Mouse (Mus musculus): Measurements from ENCODE around the gene Tmem242.
"Not testable (repeated sequence)": the region's sequence is repeated elsewhere in the genome, so short reads cannot be mapped to it uniquely, and the experiment has no call there.

The Tmem242 gene

GRCm38 (mm10) chr17:5440159-5440971 lies at the start of gene Tmem242:
Tmem242 (minus strand) TSS chr17:5440259.
- peak; percentile 90 for DNase-seq (ENCODE audit: low spot score)

GRCm38 (mm10) chr17:5488156-5488555 lies 48.1 kb upstream of the Tmem242 start:
- DNase-seq (ENCODE audit: low spot score), result no peak

- DNase-seq (ENCODE audit: low spot score), result no peak
These were observed 44.6 kb upstream of the Tmem242 start for GRCm38 (mm10) chr17:5484663-5485062.

GRCm38 (mm10) chr17:5483456-5483855 lies 43.4 kb upstream of the Tmem242 start:
- no peak for DNase-seq (ENCODE audit: low spot score)

- no peak for DNase-seq (ENCODE audit: low spot score)
These were observed 36.1 kb upstream of the Tmem242 start for GRCm38 (mm10) chr17:5475960-5476725.

DNA sequence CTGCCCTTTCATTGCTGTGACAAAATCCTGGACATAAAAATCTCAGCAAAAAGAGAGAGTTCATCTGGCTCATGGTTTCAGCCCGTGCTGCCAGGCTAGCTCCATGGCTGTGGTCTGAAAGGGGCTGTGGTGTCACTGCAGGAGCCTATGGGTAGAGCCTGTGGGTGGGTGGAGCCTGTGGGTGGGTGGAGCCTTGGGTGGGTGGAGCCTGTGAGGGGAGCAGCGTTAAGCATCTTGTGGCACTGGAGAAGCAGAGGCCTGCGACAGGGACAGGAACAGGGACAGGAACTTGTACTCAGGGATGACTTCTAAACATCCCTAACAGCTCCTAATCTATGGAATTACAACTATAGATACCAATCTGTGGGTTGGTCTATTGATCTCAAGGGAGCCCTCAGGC lies 32.2 kb upstream of the Tmem242 start:
- no peak for DNase-seq (ENCODE audit: low spot score)

DNA sequence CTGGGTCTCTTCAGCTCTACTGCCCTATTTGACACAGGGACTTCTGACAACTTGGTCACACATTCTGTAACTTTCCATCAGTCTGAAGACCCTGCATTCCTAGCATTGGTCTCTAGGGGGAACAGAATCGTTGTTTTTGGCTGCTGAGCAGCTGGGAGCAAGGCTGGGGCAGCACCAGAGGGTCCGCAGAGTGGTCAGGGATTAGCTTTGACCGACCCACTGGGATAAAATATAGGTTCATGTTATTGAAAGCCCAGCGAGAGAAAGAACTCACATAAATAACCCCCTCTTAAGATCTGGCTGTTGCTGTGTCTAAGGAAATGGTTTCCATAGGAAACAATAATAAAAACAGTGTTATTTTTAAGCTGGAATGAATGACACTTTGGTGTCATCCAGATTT lies 27.1 kb upstream of the Tmem242 start:
- DNase-seq (ENCODE audit: low spot score), result no peak

DNA sequence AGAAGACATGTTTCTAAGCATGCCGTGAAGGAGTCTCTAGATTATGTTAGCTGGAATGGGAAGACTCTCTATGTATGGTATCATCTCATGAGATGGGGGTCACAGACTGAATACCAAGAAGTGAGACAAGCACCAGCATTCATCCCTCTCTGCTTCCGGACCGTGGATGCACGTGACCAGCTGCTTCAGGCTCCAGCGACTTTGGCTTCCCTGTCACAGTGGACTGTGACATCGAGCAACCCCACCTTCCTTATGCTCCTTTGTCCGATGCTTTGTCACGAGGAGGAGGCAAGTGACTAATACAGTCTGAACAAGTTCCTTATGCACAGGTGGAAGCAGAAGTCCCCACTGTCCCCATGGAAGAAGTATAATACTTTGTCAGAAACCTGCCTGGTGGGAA lies 26.7 kb upstream of the Tmem242 start:
- no peak for DNase-seq (ENCODE audit: low spot score)

- no peak for DNase-seq (ENCODE audit: low spot score)
These were observed 23.9 kb upstream of the Tmem242 start for GRCm38 (mm10) chr17:5463912-5464311.

- DNase-seq (ENCODE audit: low spot score), result no peak
These were observed 13.6 kb upstream of the Tmem242 start for GRCm38 (mm10) chr17:5453657-5454056.

DNA sequence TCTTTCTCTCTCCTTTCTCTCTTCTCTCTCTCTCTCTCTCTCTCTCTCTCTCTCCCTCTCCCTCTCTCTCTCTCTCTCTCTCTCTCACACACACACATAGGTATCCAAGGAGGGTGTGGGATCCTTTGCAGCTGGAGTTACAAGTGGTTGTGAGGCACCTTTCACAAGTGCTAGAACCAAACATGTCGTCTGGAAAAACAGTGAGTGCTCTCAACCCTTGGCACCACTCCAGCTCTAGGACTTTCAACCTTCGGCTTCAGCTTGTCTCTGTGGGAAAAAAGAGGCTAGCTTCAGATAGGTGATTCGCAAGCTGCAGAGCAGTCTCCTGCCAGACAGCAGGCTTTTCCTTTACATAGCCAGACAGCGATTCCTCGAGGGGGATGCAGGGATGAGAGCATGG lies 3.7 kb upstream of the Tmem242 start:
- DNase-seq (ENCODE audit: low spot score), result no peak

DNA sequence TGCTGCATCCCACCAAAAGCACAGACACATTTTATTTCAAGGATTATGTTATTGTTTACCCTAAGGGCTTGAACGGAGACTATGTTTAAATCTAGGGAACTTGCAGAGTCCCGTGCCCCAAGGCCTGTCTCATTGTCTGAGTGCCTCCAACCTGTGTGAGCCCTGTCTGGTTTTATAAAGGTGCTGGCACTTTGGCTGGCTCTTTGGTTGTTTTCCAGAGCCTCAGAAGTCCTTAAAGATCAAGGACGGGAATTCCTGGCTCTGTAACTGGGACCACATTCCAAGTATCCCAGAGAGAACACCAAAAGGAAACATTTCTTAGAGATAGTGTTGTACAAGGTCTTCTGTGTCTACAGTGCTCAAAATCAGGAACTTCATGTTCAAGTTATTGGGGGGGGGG lies 3.2 kb upstream of the Tmem242 start:
- no peak for DNase-seq (ENCODE audit: low spot score)

DNA sequence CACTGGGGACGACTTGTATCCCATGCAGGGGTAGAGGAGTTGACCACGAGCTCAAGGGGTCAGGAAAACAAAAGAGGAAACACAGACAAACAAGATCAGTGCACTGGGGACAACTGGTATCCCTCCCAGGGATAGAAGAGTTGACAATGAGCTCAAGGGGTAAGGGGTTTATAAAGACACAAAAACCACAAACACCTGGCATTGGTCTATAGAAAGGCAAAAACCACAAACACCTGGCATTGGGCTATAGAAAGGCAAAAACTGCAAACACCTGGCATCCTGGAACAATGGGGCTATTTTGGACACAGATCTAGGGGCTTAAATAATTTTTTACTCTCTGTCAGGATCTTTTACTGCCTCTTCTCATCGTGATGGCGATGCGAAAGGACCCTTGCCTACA lies 2.3 kb upstream of the Tmem242 start:
- DNase-seq (ENCODE audit: low spot score), result not testable (repeated sequence)

DNA sequence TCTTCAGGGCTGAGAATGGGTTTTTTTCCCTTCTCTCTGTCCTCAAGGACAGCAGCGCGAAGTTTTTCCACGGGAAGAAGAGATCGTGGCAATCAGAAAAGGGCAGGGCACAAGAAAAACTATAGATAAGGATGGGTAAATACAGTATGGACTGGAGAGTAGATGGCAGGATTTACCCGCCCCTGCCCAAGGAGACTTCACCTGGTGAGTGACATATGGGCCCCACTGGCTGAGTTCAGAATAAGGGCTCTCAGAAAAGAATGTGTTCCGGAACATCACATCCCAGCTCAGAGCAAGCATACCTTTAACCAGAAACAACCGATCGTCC lies 264 bp downstream of the Tmem242 start:
- DNase-seq (ENCODE audit: low spot score), result no peak

DNA sequence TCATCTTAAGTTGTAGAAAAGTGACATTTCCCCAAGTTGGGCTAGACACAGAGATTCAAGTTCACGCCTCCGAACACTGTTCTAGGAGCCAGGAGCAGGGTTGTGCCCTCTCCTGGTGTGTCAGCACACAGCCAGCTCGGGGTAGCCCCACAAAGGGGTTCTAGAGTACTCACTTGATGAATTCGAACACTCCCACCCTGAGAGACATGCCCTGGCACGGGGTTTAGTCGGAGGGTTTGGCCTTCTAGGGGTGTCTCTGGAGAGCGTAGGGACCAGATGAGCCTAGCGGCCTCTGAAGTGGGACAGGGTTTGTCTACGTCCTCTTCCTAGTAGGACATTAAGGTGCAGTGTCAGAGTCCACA lies 10.3 kb downstream of the Tmem242 start:
- no peak for DNase-seq (ENCODE audit: low spot score)

GRCm38 (mm10) chr17:5429090-5429771 lies 10.8 kb downstream of the Tmem242 start:
- DNase-seq (ENCODE audit: low spot score), result peak; percentile 94

- DNase-seq (ENCODE audit: low spot score), result no peak
These were observed 14.9 kb downstream of the Tmem242 start for GRCm38 (mm10) chr17:5425204-5425603.

DNA sequence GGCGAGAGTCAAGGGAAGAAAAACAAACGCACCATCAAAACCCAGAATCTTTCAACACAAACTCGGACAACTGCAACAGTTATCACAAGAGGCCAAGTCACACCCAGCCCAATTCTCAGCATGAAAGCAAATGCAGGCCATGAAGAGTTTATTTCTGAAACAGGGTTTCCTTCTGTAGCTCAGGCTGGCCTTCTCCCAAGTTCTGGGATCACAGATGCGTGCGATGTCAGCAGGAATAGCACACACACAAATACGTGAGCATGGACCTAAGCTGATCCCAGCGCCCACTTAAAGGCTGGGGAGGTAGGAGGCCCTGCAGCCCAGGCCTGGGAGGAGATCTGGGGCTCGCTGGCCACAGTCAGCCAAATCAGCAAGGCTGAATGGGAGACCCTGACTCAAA lies 15.9 kb downstream of the Tmem242 start:
- DNase-seq (ENCODE audit: low spot score), result no peak

- no peak for DNase-seq (ENCODE audit: low spot score)
These were observed 18.2 kb downstream of the Tmem242 start for GRCm38 (mm10) chr17:5421835-5422234.

GRCm38 (mm10) chr17:5419771-5420518 lies 20.1 kb downstream of the Tmem242 start:
- no peak for DNase-seq (ENCODE audit: low spot score)

DNA sequence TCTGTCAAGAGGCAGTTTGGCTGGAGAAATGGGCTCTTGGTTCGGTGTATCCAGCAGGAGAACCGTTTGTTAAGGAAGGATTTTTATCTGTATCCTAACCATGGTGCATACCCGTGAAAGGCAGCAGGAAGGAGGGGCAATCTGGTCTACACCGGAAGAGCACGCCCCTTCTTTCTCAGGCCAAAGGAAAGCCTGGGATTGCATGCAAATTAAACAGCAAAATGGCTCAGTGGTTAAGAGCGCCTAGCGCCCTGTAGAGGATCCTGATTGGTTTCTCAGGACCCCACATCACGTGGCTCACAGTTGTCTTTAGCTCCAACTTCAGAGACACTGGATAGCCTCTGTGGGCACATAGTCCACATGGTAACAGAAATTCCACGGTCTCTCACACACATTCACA lies 21.0 kb downstream of the Tmem242 start:
- DNase-seq (ENCODE audit: low spot score), result no peak

DNA sequence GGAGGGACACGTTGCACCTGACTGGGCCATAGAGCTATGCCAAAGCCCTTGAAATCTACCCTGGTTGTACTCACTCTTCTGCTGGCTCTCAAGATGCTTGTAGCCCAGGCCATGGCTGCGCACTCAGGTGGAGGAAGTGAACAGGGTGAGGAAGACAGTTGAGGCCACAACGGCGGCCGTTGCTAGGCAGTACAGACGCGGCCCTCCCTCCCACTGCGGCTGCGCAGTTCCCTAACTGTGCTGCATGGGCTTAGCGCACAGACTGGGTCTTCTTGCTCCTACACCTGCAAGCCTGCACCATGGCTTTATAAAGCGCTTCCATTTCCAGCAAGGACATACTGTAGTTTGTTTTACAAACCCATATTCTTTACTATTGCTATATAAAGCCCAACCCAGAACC lies 21.5 kb downstream of the Tmem242 start, which contains the start of gene Ldhal6b:
TSS of gene Ldhal6b (minus strand) at position 223 of the 400 bp plus-strand sequence.
- no peak for DNase-seq (ENCODE audit: low spot score)

All from urinary bladder, postnatal 14 days (tissue).